Mouse (Mus musculus): Measurements from ENCODE around the gene Rhag. TPM values are rescaled to one million over a fixed set of nuclear protein-coding genes. Genes with fewer than 3 reads are reported as not detected.

The Rhag gene
- polyA plus RNA-seq, 1 experiment from 2014 or later: 2.9 TPM

GRCm38 (mm10) chr17:40817340-40817943 lies 6.5 kb downstream of the Rhag start:
- H3K27ac ChIP-seq: no peak overlapping the region
- H3K4me1 ChIP-seq (replicated peaks): no peaks in the 10 kb centered on the region
- ATAC-seq (ENCODE audit: insufficient number of reproducible peaks, insufficient read depth, low FRiP score, low TSS enrichment, low read depth): no peak
- no peak overlapping the region for H3K4me2 ChIP-seq
- 78% methylated on average over 4 of the region's 4 CpGs for WGBS
- H3K36me3 ChIP-seq: no peaks in the 10 kb centered on the region
- H3K27me3 ChIP-seq: no peaks in the 10 kb centered on the region
- no peak overlapping the region for H3K9ac ChIP-seq (replicated peaks)
- H3K4me3 ChIP-seq (replicated peaks): no peak overlapping the region
- no peaks in the 10 kb centered on the region for H3K9me3 ChIP-seq

GRCm38 (mm10) chr17:40821477-40821876 lies 10.6 kb downstream of the Rhag start:
- no peaks in the 10 kb centered on the region for H3K9me3 ChIP-seq
- no peaks in the 10 kb centered on the region for H3K4me1 ChIP-seq (replicated peaks)
- H3K4me2 ChIP-seq: no peak overlapping the region
- no peak for ATAC-seq (ENCODE audit: insufficient number of reproducible peaks, insufficient read depth, low FRiP score, low TSS enrichment, low read depth)
- H3K27ac ChIP-seq: no peak overlapping the region
- H3K9ac ChIP-seq (replicated peaks): no peak overlapping the region
- no peaks in the 10 kb centered on the region for H3K27me3 ChIP-seq
- WGBS: 69% methylated on average over 9 of the region's 9 CpGs
- H3K36me3 ChIP-seq: no peaks in the 10 kb centered on the region
- H3K4me3 ChIP-seq (replicated peaks): no peak overlapping the region

- H3K27ac ChIP-seq: no peak overlapping the region
- no peaks in the 10 kb centered on the region for H3K27me3 ChIP-seq
- no peaks in the 10 kb centered on the region for H3K36me3 ChIP-seq
- no peak overlapping the region for H3K4me3 ChIP-seq (replicated peaks)
- no peak overlapping the region for H3K4me2 ChIP-seq
- no peaks in the 10 kb centered on the region for H3K9me3 ChIP-seq
- no peak for ATAC-seq (ENCODE audit: insufficient number of reproducible peaks, insufficient read depth, low FRiP score, low TSS enrichment, low read depth)
- H3K4me1 ChIP-seq (replicated peaks): no peaks in the 10 kb centered on the region
- H3K9ac ChIP-seq (replicated peaks): no peak overlapping the region
- WGBS: 24% methylated on average over 4 of the region's 4 CpGs
Measured at GRCm38 (mm10) chr17:40823817-40824216, 12.9 kb downstream of the Rhag start.

- no peak for ATAC-seq (ENCODE audit: insufficient number of reproducible peaks, insufficient read depth, low FRiP score, low TSS enrichment, low read depth)
- 57% methylated on average over 8 of the region's 8 CpGs for WGBS
- no peaks in the 10 kb centered on the region for H3K4me1 ChIP-seq (replicated peaks)
- no peak overlapping the region for H3K27ac ChIP-seq
- H3K27me3 ChIP-seq: no peaks in the 10 kb centered on the region
- no peaks in the 10 kb centered on the region for H3K9me3 ChIP-seq
- no peak overlapping the region for H3K4me2 ChIP-seq
- no peak overlapping the region for H3K4me3 ChIP-seq (replicated peaks)
- no peak overlapping the region for H3K9ac ChIP-seq (replicated peaks)
- H3K36me3 ChIP-seq: no peaks in the 10 kb centered on the region
Measured at GRCm38 (mm10) chr17:40824549-40824948, 13.6 kb downstream of the Rhag start.

- Histone ChIP-seq H3K4me2 (no peak overlapping the region), H3K9ac (replicated peaks) (no peak overlapping the region), H3K27me3 (no peaks in the 10 kb centered on the region), H3K36me3 (no peaks in the 10 kb centered on the region), H3K27ac (no peak overlapping the region), H3K4me1 (replicated peaks) (no peaks in the 10 kb centered on the region), H3K9me3 (no peaks in the 10 kb centered on the region), H3K4me3 (replicated peaks) (no peak overlapping the region)
- WGBS: 52% methylated on average over 2 of the region's 2 CpGs
- ATAC-seq (ENCODE audit: insufficient number of reproducible peaks, insufficient read depth, low FRiP score, low TSS enrichment, low read depth): no peak
Measured at GRCm38 (mm10) chr17:40831870-40832269, 20.9 kb downstream of the Rhag start.

- H3K36me3 ChIP-seq: no peaks in the 10 kb centered on the region
- no peak overlapping the region for H3K27ac ChIP-seq
- no peaks in the 10 kb centered on the region for H3K4me1 ChIP-seq (replicated peaks)
- H3K27me3 ChIP-seq: no peaks in the 10 kb centered on the region
- no peak overlapping the region for H3K9ac ChIP-seq (replicated peaks)
- ATAC-seq (ENCODE audit: insufficient number of reproducible peaks, insufficient read depth, low FRiP score, low TSS enrichment, low read depth): no peak; the same call in 1 of the 2 replicates
- H3K9me3 ChIP-seq: no peaks in the 10 kb centered on the region
- H3K4me2 ChIP-seq: no peak overlapping the region
- no peak overlapping the region for H3K4me3 ChIP-seq (replicated peaks)
Measured at GRCm38 (mm10) chr17:40837308-40837707, 26.4 kb downstream of the Rhag start.

GRCm38 (mm10) chr17:40855065-40855464 lies 44.1 kb downstream of the Rhag start:
- H3K9me3 ChIP-seq: no peaks in the 10 kb centered on the region
- H3K9ac ChIP-seq (replicated peaks): no peak overlapping the region
- no peak overlapping the region for H3K4me2 ChIP-seq
- ATAC-seq (ENCODE audit: insufficient number of reproducible peaks, insufficient read depth, low FRiP score, low TSS enrichment, low read depth): no peak
- no peak overlapping the region for H3K27ac ChIP-seq
- H3K4me1 ChIP-seq (replicated peaks): no peaks in the 10 kb centered on the region
- H3K36me3 ChIP-seq: no peaks in the 10 kb centered on the region
- H3K4me3 ChIP-seq (replicated peaks): no peak overlapping the region
- H3K27me3 ChIP-seq: no peaks in the 10 kb centered on the region

GRCm38 (mm10) chr17:40868952-40869747 lies 58.2 kb downstream of the Rhag start:
- WGBS: 83% methylated on average over 10 of the region's 10 CpGs

GRCm38 (mm10) chr17:40872626-40873025 lies 61.7 kb downstream of the Rhag start:
- ATAC-seq (ENCODE audit: insufficient number of reproducible peaks, insufficient read depth, low FRiP score, low TSS enrichment, low read depth): no peak
- Histone ChIP-seq H3K4me3 (replicated peaks) (no peak overlapping the region), H3K4me2 (no peak overlapping the region), H3K9ac (replicated peaks) (no peak overlapping the region), H3K9me3 (no peaks in the 10 kb centered on the region), H3K4me1 (replicated peaks) (no peaks in the 10 kb centered on the region), H3K27ac (no peak overlapping the region), H3K36me3 (no peaks in the 10 kb centered on the region), H3K27me3 (no peaks in the 10 kb centered on the region)
- 92% methylated on average over 6 of the region's 6 CpGs for WGBS

More at GRCm38 (mm10) chr17:40868952-40869747, 58.2 kb downstream of the Rhag start:
- no peaks in the 10 kb centered on the region for H3K27me3 ChIP-seq
- no peak for ATAC-seq (ENCODE audit: insufficient number of reproducible peaks, insufficient read depth, low FRiP score, low TSS enrichment, low read depth)
- no peaks in the 10 kb centered on the region for H3K36me3 ChIP-seq
- H3K4me2 ChIP-seq: no peak overlapping the region
- H3K4me3 ChIP-seq (replicated peaks): no peak overlapping the region
- no peaks in the 10 kb centered on the region for H3K4me1 ChIP-seq (replicated peaks)
- no peak overlapping the region for H3K9ac ChIP-seq (replicated peaks)
- H3K9me3 ChIP-seq: no peaks in the 10 kb centered on the region
- no peak overlapping the region for H3K27ac ChIP-seq

- H3K4me1 ChIP-seq (replicated peaks): no peaks in the 10 kb centered on the region
- no peaks in the 10 kb centered on the region for H3K27me3 ChIP-seq
- H3K9me3 ChIP-seq: no peaks in the 10 kb centered on the region
- H3K27ac ChIP-seq: no peak overlapping the region
- H3K4me3 ChIP-seq (replicated peaks): no peak overlapping the region
- no peak overlapping the region for H3K9ac ChIP-seq (replicated peaks)
- 31% methylated on average over 2 of the region's 2 CpGs for WGBS
- no peak for ATAC-seq (ENCODE audit: insufficient number of reproducible peaks, insufficient read depth, low FRiP score, low TSS enrichment, low read depth)
- no peak overlapping the region for H3K4me2 ChIP-seq
- H3K36me3 ChIP-seq: no peaks in the 10 kb centered on the region
Measured at GRCm38 (mm10) chr17:40873582-40874011, 62.7 kb downstream of the Rhag start.

GRCm38 (mm10) chr17:40874701-40875100 lies 63.8 kb downstream of the Rhag start:
- Histone ChIP-seq H3K27ac (no peak overlapping the region), H3K4me3 (replicated peaks) (no peak overlapping the region), H3K4me1 (replicated peaks) (no peaks in the 10 kb centered on the region), H3K9me3 (no peaks in the 10 kb centered on the region), H3K27me3 (no peaks in the 10 kb centered on the region), H3K4me2 (no peak overlapping the region), H3K36me3 (no peaks in the 10 kb centered on the region), H3K9ac (replicated peaks) (no peak overlapping the region)
- no peak for ATAC-seq (ENCODE audit: insufficient number of reproducible peaks, insufficient read depth, low FRiP score, low TSS enrichment, low read depth)
- 85% methylated on average over 3 of the region's 3 CpGs for WGBS

- no peaks in the 10 kb centered on the region for H3K27me3 ChIP-seq
- no peak overlapping the region for H3K27ac ChIP-seq
- H3K4me2 ChIP-seq: no peak overlapping the region
- no peaks in the 10 kb centered on the region for H3K4me1 ChIP-seq (replicated peaks)
- ATAC-seq (ENCODE audit: insufficient number of reproducible peaks, insufficient read depth, low FRiP score, low TSS enrichment, low read depth): no peak
- 94% methylated on average over 1 of the region's 1 CpGs for WGBS
- H3K4me3 ChIP-seq (replicated peaks): no peak overlapping the region
- H3K9me3 ChIP-seq: no peaks in the 10 kb centered on the region
- H3K36me3 ChIP-seq: no peaks in the 10 kb centered on the region
- no peak overlapping the region for H3K9ac ChIP-seq (replicated peaks)
Measured at GRCm38 (mm10) chr17:40875568-40875967, 64.6 kb downstream of the Rhag start.

Data from limb, embryonic 12.5 days (tissue).